Mouse (Mus musculus): Measurements from ENCODE around the gene Med24. TPM values are rescaled to one million over a fixed set of nuclear protein-coding genes. Genes with fewer than 3 reads are reported as not detected.

The Med24 gene
- 83.5 and 90.3 TPM in 2 replicates for polyA plus RNA-seq (2015; fragmentation: Nextera tagmentation; extraction: Ambion mirVana)

DNA sequence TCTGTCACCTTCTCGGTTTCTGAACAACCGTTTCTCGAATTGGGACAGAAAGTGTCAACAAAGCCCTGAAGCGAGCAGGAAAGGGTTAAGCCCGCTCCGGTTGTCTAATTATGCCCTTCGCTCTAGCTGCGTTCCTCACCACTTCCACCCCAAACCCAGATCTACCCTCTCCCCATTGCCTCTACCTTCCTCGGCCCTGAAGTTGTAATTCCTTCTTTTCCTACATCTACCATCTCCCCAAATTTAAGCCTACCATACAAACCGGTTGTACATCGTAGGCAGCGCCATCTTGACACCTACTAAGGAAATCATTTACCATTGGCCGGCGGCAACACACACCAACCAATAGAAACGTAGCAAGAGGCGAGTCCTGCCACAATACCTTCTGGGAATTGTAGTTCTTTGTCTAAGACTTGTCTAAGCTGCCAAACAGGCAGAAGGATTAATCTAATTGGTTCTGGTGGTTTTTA, at the start of gene Med24:
TSS of gene Med24 (minus strand) at position 317 of the 470 bp plus-strand sequence.
- Histone ChIP-seq H3K9me3 (no peaks in the 10 kb centered on the region), H3K4me1 (replicated peaks) (peaks cover 32% of the 10 kb centered on the region), H3K36me3 (peaks cover 35% of the 10 kb centered on the region), H3K4me3 (replicated peaks) (peak within 1 kb of the TSS; percentile 61), H3K27me3 (no peaks in the 10 kb centered on the region), H3K9ac (replicated peaks) (peak within 1 kb of the TSS; percentile 70), H3K27ac (peak within 1 kb of the TSS; percentile 74), H3K4me2 (replicated peaks) (peak within 1 kb of the TSS; percentile 83)
- 0% methylated on average over 16 of the region's 16 CpGs for WGBS
- ATAC-seq, result peak; percentile 97

GRCm38 (mm10) chr11:98777888-98778287, 48.7 kb upstream of the Med24 start:
- no peak overlapping the region for H3K4me3 ChIP-seq (replicated peaks)
- no peak for ATAC-seq
- no peaks in the 10 kb centered on the region for H3K9me3 ChIP-seq
- no peaks in the 10 kb centered on the region for H3K27me3 ChIP-seq
- H3K9ac ChIP-seq (replicated peaks), result 0 out of 2 replicates have a peak overlapping the region, but pooled peaks have one; percentile 2
- H3K36me3 ChIP-seq, result no peaks in the 10 kb centered on the region
- no peak overlapping the region for H3K4me2 ChIP-seq (replicated peaks)
- peaks cover 61% of the 10 kb centered on the region for H3K4me1 ChIP-seq (replicated peaks)
- no peak overlapping the region for H3K27ac ChIP-seq

- H3K4me2 ChIP-seq (replicated peaks), result no peak overlapping the region
Observed at GRCm38 (mm10) chr11:98776843-98777590, 47.8 kb upstream of the Med24 start.

DNA sequence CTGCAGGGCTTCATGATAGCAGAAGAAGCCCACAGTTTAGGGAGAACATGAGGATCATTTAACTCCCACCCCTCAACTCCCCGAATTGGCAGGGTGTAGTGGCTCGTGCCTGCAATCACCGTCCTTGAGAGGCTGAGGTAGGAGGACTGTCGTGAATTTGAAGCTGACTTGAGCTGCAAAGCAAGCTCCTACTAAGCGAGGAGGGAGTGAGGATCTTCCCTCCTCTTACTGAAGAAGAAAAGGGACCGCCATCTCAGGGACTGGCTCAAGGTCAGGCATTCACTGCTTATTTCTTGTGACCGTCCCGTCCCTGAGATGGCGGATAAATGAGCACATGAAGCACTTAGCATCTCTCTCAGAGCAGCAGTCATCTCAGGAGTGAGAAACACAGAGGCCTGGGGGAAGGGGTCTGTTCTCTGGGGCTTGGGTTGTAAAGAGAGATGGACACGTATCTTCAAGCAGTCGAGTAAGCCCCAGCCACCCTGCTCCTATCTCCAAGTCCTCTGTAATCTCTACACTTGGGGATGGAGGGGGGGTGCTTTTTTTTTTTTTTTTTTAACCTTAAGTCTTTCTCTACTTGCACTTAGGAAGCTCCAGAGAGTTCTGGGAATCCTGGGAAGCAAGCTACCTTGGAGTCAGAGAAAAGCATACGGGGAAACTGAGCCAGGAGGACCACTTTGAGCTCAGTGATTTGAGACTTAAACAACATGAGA, 47.0 kb upstream of the Med24 start:
- 51% methylated on average over 12 of the region's 12 CpGs for WGBS
- no peak for ATAC-seq
- Histone ChIP-seq H3K4me1 (replicated peaks) (peaks cover 49% of the 10 kb centered on the region), H3K27me3 (no peaks in the 10 kb centered on the region), H3K27ac (peak overlapping the region; percentile 40), H3K9me3 (no peaks in the 10 kb centered on the region), H3K9ac (replicated peaks) (0 out of 2 replicates have a peak overlapping the region, but pooled peaks have one; percentile 48), H3K4me2 (replicated peaks) (peak overlapping the region; percentile 78), H3K36me3 (peaks cover 7% of the 10 kb centered on the region), H3K4me3 (replicated peaks) (no peak overlapping the region)

More at GRCm38 (mm10) chr11:98776843-98777590, 47.8 kb upstream of the Med24 start:
- H3K27ac ChIP-seq, result peak overlapping the region; percentile 61
- peaks cover 54% of the 10 kb centered on the region for H3K4me1 ChIP-seq (replicated peaks)
- H3K27me3 ChIP-seq, result no peaks in the 10 kb centered on the region
- H3K4me3 ChIP-seq (replicated peaks), result no peak overlapping the region
- no peaks in the 10 kb centered on the region for H3K36me3 ChIP-seq
- H3K9me3 ChIP-seq, result no peaks in the 10 kb centered on the region
- WGBS, result 12% methylated on average over 9 of the region's 9 CpGs
- ATAC-seq, result no peak
- peak overlapping the region; percentile 55 for H3K9ac ChIP-seq (replicated peaks)

DNA sequence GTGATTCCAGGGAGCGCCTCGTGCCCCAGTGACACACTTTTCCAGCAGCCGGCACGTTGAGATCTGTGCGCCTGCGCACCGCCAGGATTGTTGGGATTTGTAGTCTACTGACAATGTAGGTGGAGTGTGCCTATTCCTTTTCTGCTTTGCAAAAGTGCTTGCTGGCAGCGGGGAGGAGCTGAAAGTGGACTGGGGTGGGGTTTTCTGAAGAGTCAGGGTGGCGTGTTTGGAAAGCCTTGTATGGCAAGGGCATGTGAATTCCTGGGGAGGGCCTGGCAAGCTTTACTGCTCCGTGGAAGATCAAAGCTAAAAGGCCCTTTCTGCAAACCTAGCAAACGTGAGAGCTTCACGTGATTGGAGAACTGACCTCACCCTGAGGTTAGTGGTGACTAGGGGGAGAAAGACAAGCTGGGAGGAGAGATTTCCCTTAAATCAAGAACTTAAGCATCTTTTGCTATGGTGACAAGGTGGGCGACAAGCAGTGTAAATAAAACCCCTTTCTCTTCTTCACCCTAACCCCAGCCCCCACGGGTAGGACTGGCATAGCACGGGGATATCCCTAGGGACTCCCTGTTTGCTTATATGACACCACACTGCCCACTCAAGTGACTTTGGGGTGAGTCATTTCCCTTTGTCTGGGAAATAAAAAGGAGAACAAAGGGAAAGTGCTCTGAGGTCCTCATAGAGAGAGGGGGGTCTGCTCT, 46.3 kb upstream of the Med24 start:
- H3K27me3 ChIP-seq, result no peaks in the 10 kb centered on the region
- peak overlapping the region; percentile 50 for H3K9ac ChIP-seq (replicated peaks)
- peaks cover 13% of the 10 kb centered on the region for H3K36me3 ChIP-seq
- H3K4me3 ChIP-seq (replicated peaks), result peak overlapping the region; percentile 40
- peak overlapping the region; percentile 78 for H3K4me2 ChIP-seq (replicated peaks)
- 9% methylated on average over 15 of the region's 15 CpGs for WGBS
- H3K27ac ChIP-seq, result peak overlapping the region; percentile 40
- ATAC-seq, result peak; percentile 89; the same call in 1 of the 2 replicates
- H3K4me1 ChIP-seq (replicated peaks), result peaks cover 49% of the 10 kb centered on the region
- no peaks in the 10 kb centered on the region for H3K9me3 ChIP-seq

DNA sequence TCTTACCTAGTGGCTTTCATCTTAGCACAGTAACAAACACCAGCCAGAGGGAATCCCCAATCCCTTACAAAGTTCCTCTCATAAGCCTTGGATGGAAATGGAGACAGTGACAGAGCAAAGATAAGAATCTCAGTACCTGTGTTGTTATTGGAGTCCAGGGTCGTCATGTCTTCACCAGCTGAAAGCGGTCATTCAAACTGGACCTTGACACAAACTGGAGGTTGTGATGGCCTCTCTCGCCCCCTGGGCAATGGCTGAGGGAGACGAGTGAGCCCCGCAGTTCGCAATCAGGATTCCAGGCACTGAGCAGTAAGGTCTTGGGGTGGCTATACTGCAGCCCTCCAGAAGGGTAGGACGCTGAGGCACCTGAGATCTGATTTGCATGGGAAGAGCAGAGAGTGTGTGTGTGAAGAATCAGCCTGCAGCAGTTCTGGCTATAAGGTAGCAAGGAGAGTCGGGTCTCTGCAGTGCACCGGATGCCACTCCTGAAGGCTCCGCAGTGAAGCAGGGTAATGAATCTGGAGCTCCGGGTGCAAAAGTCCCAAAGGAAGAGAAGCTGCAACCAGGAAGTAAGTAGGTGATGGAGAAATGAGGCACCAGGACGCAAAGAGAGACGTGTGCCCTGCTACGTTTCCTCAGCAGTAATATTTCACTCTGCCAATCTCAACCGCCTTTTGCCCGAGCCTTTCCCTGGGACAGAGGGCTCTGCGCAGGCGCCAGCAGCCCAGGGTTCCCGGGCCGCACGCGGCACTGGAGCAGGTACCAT, 45.5 kb upstream of the Med24 start, which contains the start of gene Nr1d1:
TSS of gene Nr1d1 (minus strand) at position 752 of the 766 bp plus-strand sequence.
- no peaks in the 10 kb centered on the region for H3K9me3 ChIP-seq
- peak within 1 kb of the TSS; percentile 48 for H3K27ac ChIP-seq
- peak within 1 kb of the TSS; percentile 40 for H3K4me3 ChIP-seq (replicated peaks)
- H3K4me1 ChIP-seq (replicated peaks), result peaks cover 49% of the 10 kb centered on the region
- H3K27me3 ChIP-seq, result no peaks in the 10 kb centered on the region
- H3K9ac ChIP-seq (replicated peaks), result peak within 1 kb of the TSS; percentile 50
- WGBS, result 2% methylated on average over 22 of the region's 22 CpGs
- H3K4me2 ChIP-seq (replicated peaks), result peak within 1 kb of the TSS; percentile 78
- ATAC-seq, result peak; percentile 41
- H3K36me3 ChIP-seq, result peaks cover 20% of the 10 kb centered on the region

- Histone ChIP-seq H3K9ac (replicated peaks) (peak overlapping the region; percentile 36), H3K9me3 (no peaks in the 10 kb centered on the region), H3K4me3 (replicated peaks) (peak overlapping the region; percentile 40), H3K27ac (no peak overlapping the region), H3K36me3 (peaks cover 30% of the 10 kb centered on the region), H3K4me2 (replicated peaks) (peak overlapping the region; percentile 78), H3K27me3 (no peaks in the 10 kb centered on the region), H3K4me1 (replicated peaks) (peaks cover 52% of the 10 kb centered on the region)
- WGBS, result 1% methylated on average over 37 of the region's 37 CpGs
- peak; percentile 69 for ATAC-seq
Observed at GRCm38 (mm10) chr11:98773635-98774295, 44.5 kb upstream of the Med24 start.

DNA sequence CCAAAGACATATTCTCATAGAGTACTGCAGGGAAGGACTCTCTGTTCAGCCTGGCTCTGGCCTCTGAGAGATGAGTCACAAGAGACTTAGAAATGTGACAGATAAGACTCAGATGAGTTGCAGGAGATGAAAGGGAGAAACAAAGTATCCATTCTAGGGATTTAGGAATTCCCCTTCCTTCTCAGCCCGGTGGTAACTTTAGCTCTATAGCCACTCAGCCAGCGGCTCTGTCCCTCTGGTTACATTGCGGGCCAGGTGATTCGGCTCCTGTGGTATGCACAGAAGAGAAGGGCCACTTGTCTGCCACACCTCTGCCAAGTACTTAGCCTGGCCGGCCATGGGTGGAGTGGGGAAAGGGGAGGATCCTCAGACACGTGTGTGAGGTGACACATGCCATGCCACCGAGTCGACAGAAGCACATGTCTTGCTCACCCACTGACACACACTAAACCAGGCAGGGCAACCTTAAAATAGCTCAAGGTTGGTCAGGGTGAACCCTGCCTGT, 43.5 kb upstream of the Med24 start:
- peaks cover 63% of the 10 kb centered on the region for H3K4me1 ChIP-seq (replicated peaks)
- H3K4me2 ChIP-seq (replicated peaks), result no peak overlapping the region
- no peaks in the 10 kb centered on the region for H3K9me3 ChIP-seq
- WGBS, result 82% methylated on average over 8 of the region's 8 CpGs
- no peak for ATAC-seq
- no peak overlapping the region for H3K4me3 ChIP-seq (replicated peaks)
- peaks cover 38% of the 10 kb centered on the region for H3K36me3 ChIP-seq
- H3K9ac ChIP-seq (replicated peaks), result no peak overlapping the region
- H3K27me3 ChIP-seq, result no peaks in the 10 kb centered on the region
- H3K27ac ChIP-seq, result no peak overlapping the region

DNA sequence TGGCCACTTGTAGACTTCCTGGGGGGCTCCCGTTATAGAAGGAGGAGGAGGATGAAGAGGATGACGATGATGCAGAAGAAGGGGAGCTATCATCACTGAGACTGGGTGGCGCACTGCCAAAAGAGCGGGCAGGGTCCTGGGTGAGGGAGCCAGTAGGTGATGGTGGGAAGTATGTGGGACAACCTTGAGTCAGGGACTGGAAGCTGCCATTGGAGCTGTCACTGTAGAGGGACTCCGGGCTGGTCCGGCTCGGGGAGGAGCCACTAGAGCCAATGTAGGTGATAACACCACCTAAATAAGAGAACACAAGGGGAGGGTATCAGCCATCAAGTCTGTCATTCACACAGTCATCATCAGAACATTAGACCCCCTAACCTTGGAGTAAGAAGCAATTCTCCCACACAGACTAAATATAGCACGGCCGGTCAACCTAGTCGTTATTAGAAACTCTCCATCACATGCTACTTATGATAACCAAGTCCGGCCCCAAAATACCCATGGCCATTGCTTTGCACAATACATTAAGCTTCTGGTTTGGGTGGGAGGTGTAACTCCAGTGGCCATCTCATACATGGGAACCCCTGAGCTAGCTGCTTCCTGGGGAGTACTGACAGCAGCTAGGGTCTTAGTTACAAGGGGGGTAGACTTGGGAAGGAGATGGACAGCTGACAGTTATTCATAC, 42.8 kb upstream of the Med24 start:
- Histone ChIP-seq H3K36me3 (peaks cover 38% of the 10 kb centered on the region), H3K9me3 (no peaks in the 10 kb centered on the region), H3K27ac (no peak overlapping the region), H3K27me3 (no peaks in the 10 kb centered on the region), H3K4me3 (replicated peaks) (no peak overlapping the region), H3K9ac (replicated peaks) (no peak overlapping the region), H3K4me1 (replicated peaks) (peaks cover 66% of the 10 kb centered on the region), H3K4me2 (replicated peaks) (no peak overlapping the region)
- no peak for ATAC-seq
- 98% methylated on average over 11 of the region's 11 CpGs for WGBS

GRCm38 (mm10) chr11:98771131-98771530, 41.9 kb upstream of the Med24 start:
- no peak overlapping the region; the same call in 1 of the 2 replicates for H3K27ac ChIP-seq
- no peaks in the 10 kb centered on the region for H3K27me3 ChIP-seq
- H3K36me3 ChIP-seq, result peaks cover 38% of the 10 kb centered on the region
- 92% methylated on average over 18 of the region's 18 CpGs for WGBS
- peaks cover 66% of the 10 kb centered on the region for H3K4me1 ChIP-seq (replicated peaks)
- no peak overlapping the region for H3K4me2 ChIP-seq (replicated peaks)
- H3K4me3 ChIP-seq (replicated peaks), result no peak overlapping the region
- H3K9me3 ChIP-seq, result no peaks in the 10 kb centered on the region
- H3K9ac ChIP-seq (replicated peaks), result no peak overlapping the region
- no peak for ATAC-seq

Measured in midbrain, embryonic 13.5 days (tissue).